Mouse (Mus musculus) kidney, adult 2 months (tissue): ENCODE results near the gene Gm19684.
"Not testable (repeated sequence)": the region's sequence is repeated elsewhere in the genome, so short reads cannot be mapped to it uniquely, and the experiment has no call there.

Experiments
- CTCF ChIP-seq: fragments of 200-500 bp; conservative IDR thresholded peaks from 2 replicates; pipeline ENCODE4 v1.5.1; 2011; ENCODE audit warnings: low read depth, mild to moderate bottlenecking, control low read depth, low read length, moderate library complexity, mixed read lengths; ENCODE audit not compliant: insufficient read depth, insufficient read length
- POLR2A ChIP-seq: fragments of 200-500 bp; IDR thresholded peaks from one replicate; pipeline ENCODE4 v1.6.1; 2011; ENCODE audit warnings: low read depth, low read length, control low read depth

DNA sequence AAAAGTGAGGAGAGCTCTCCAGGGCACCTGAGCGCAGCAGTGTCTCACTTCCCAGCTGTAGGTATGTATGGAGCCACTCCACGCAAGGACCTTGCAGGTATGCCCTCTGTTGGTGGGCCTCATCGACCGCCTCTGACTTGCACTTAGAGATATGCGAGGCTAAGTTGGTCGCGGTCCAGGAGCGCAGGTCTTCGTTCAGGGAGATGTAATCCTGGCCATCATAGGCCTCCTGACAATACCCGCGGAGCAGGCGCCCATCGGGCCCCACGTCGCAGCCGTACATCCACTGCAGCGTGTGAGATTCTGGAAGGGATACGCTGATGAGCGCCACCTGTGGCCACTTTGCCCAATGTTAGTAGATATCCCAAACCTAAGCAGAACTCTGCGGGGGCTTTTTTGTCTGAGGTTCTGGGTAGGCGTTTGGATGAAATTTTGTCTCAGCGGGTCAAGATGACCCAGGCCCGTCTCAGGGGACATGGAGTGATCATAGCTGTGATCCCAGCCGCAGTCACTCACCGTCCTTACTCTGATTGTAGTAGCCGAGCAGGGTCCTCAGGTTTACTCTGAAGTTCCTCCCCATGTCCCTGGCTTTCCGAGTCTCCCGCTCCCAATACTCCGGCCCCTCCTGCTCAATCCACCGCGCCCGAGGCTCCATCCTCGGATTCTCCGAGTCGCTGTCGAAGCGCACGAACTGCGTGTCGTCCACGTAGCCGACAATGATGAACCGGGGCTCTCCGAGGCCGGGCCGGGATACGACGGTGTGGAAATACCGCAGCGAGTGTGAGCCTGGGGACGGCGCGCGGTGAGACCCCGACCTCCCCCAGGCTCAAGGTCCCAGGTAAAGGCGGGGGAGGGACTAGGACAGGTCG, 10.6 kb upstream of the Gm19684 start:
- peak; percentile 24; the same call in 1 of the 2 replicates for TF ChIP-seq CTCF
- not testable (repeated sequence) for TF ChIP-seq POLR2A
